Mouse (Mus musculus): Measurements from ENCODE around the gene Arr3.

DNA sequence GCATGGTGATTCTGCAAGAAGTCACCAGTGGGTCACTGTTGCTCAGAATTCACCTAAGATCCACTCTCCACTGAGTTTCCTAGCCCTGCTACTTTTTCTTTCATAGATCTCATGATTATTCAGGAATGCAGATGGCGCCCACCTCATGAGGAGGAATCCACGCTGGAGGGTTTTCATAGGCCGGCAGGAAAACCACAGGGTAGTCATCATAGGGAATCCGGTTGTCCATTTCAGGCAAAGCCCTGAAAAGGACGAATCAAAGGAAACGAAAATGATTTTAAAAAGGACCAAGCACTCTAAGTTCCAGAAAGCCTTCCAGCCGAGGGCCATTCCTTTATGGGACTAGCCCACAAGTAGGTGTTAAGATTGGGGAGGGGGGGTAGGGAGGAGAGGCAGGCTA is 19.8 kb downstream of the Arr3 start:
- TF ChIP-seq CTCF (IDR thresholded peaks at IDR 0.05; ENCODE audit: borderline replicate concordance, insufficient read depth, low read length) (no peak), POLR2A (IDR thresholded peaks at IDR 0.05; ENCODE audit: low read depth, low read length) (no peak)
